ENCODE assay signal across 15 mouse cellular contexts in genomic region chr10:80625764-80626163, GRCm38 (mm10). TPM values are rescaled to one million over a fixed set of nuclear protein-coding genes. Genes with fewer than 3 reads are reported as not detected.
A peak's percentile ranks its signal among the peaks of the same experiment; 100 is the strongest.
DNase-seq lines count a peak whose midpoint lies in the region; ATAC-seq and TF ChIP-seq lines count a peak whose summit lies in the region.
"Had no signal": no experiment of that assay in that cellular context is flagged by ENCODE, and none has a peak within 500 bp of the region (broad histone marks: within the 10 kb centered on the region; RNA-seq: fewer than 3 reads in every experiment).

No protein-coding gene starts in this region.

- H3K4me1 ChIP-seq in heart, embryonic 10.5 days = peaks cover 81% of the 10 kb centered on the region
- peaks cover 36% of the 10 kb centered on the region for H3K4me1 ChIP-seq in kidney, postnatal 0 days (replicated peaks; ENCODE audit: insufficient read depth, low read length)
- no peaks in the 10 kb centered on the region; the same call in 1 of the 2 replicates for H3K4me1 ChIP-seq in intestine, postnatal 0 days (replicated peaks; ENCODE audit: control insufficient read depth, insufficient read depth, low read length)
- peaks cover 52% of the 10 kb centered on the region for H3K4me1 ChIP-seq in liver, postnatal 0 days (ENCODE audit: insufficient read depth)

- no peak overlapping the region for H3K4me3 ChIP-seq in heart, embryonic 10.5 days
- no peak overlapping the region for H3K4me3 ChIP-seq in kidney, postnatal 0 days (replicated peaks; ENCODE audit: low read depth, low read length)
- no peak overlapping the region for H3K4me3 ChIP-seq in intestine, postnatal 0 days (ENCODE audit: low read depth, low read length)
- no peak overlapping the region for H3K4me3 ChIP-seq in liver, postnatal 0 days (ENCODE audit: low read depth, low read length)
- H3K4me3 ChIP-seq: neural tube, embryonic 12.5 days had no signal

- DNase-seq in heart, embryonic 10.5 days (ENCODE audit: low spot score) = no peak
- DNase-seq in heart, adult 8-10 months (ENCODE audit: low spot score) = no peak
- no peak for DNase-seq in kidney, postnatal 0 days (ENCODE audit: low spot score)
- no peak for DNase-seq in kidney, postnatal 25 days
- no peak for DNase-seq in liver, postnatal 0 days
- no peak for DNase-seq in layer of hippocampus, postnatal 14 days (ENCODE audit: low spot score in 2 of 2)
- DNase-seq: adrenal gland, postnatal 10 days; B cell, adult 2 months; cerebellum, adult 11 months; cerebellum, postnatal 14 days; heart, postnatal 36 days; kidney, postnatal 14 days had no signal

- 0 out of 2 replicates have a peak overlapping the region, but pooled peaks have one; percentile 3 for H3K4me2 ChIP-seq in kidney, postnatal 0 days (ENCODE audit: low read length)
- H3K4me2 ChIP-seq in intestine, postnatal 0 days (replicated peaks; ENCODE audit: low read depth) = 0 out of 2 replicates have a peak overlapping the region, but pooled peaks have one; percentile 6
- H3K4me2 ChIP-seq in liver, postnatal 0 days (ENCODE audit: low read depth, low read length) = no peak overlapping the region

- H3K27ac ChIP-seq in heart, embryonic 10.5 days = 0 out of 2 replicates have a peak overlapping the region, but pooled peaks have one; percentile 17
- H3K27ac ChIP-seq in kidney, postnatal 0 days = peak overlapping the region; percentile 42; the same call in 1 of the 2 replicates
- H3K27ac ChIP-seq in intestine, postnatal 0 days (ENCODE audit: low read depth, low read length) = peak overlapping the region; percentile 83
- H3K27ac ChIP-seq in liver, postnatal 0 days (ENCODE audit: low read depth) = peak overlapping the region; percentile 58
- H3K27ac ChIP-seq: neural tube, embryonic 12.5 days had no signal

- no peak for ATAC-seq in kidney, postnatal 0 days (replicated peaks; ENCODE audit: low FRiP score, low read depth)
- ATAC-seq in intestine, postnatal 0 days = no peak
- no peak for ATAC-seq in liver, postnatal 0 days
- ATAC-seq: inflammation-experienced regulatory T-cells, adult 6 months had no signal

- no peak for TF ChIP-seq CTCF in kidney, postnatal 0 days (IDR thresholded peaks at IDR 0.05; ENCODE audit: low read depth)
- no peak for TF ChIP-seq CTCF in intestine, postnatal 0 days (IDR thresholded peaks at IDR 0.05; ENCODE audit: low read depth)
- TF ChIP-seq CTCF in liver, postnatal 0 days (IDR thresholded peaks at IDR 0.05; ENCODE audit: low read depth) = no peak

- 0 out of 2 replicates have a peak overlapping the region, but pooled peaks have one; percentile 19 for H3K9ac ChIP-seq in kidney, postnatal 0 days (ENCODE audit: low read depth, low read length)
- H3K9ac ChIP-seq in intestine, postnatal 0 days (ENCODE audit: low read depth, low read length) = no peak overlapping the region
- H3K9ac ChIP-seq in liver, postnatal 0 days (replicated peaks) = 0 out of 2 replicates have a peak overlapping the region, but pooled peaks have one; percentile 1
- H3K9ac ChIP-seq: neural tube, embryonic 12.5 days had no signal

- no peak for TF ChIP-seq EP300 in liver, postnatal 0 days (IDR thresholded peaks at IDR 0.05; ENCODE audit: low read depth)

- H3K27me3 ChIP-seq in heart, embryonic 10.5 days (ENCODE audit: insufficient read depth, poor library complexity, severe bottlenecking) = no peaks in the 10 kb centered on the region
- no peaks in the 10 kb centered on the region for H3K27me3 ChIP-seq in kidney, postnatal 0 days (ENCODE audit: insufficient read depth, low read length)
- H3K27me3 ChIP-seq in intestine, postnatal 0 days (replicated peaks; ENCODE audit: control insufficient read depth, insufficient read depth, low read length) = no peaks in the 10 kb centered on the region
- H3K27me3 ChIP-seq in liver, postnatal 0 days (ENCODE audit: insufficient read depth, low read length) = no peaks in the 10 kb centered on the region
- H3K27me3 ChIP-seq: neural tube, embryonic 12.5 days had no signal

- WGBS in heart, embryonic 10.5 days = 85% methylated on average over 4 of the region's 4 CpGs
- WGBS in kidney, postnatal 0 days = 76% methylated on average over 4 of the region's 4 CpGs
- WGBS in intestine, postnatal 0 days = 59% methylated on average over 4 of the region's 4 CpGs
- WGBS in liver, postnatal 0 days (ENCODE audit: insufficient replicate concordance) = 87% methylated on average over 4 of the region's 4 CpGs

- H3K9me3 ChIP-seq in heart, embryonic 10.5 days = no peaks in the 10 kb centered on the region
- H3K9me3 ChIP-seq in kidney, postnatal 0 days (replicated peaks; ENCODE audit: low read length) = no peaks in the 10 kb centered on the region
- H3K9me3 ChIP-seq in intestine, postnatal 0 days (ENCODE audit: control insufficient read depth) = no peaks in the 10 kb centered on the region
- no peaks in the 10 kb centered on the region for H3K9me3 ChIP-seq in liver, postnatal 0 days (ENCODE audit: low read length)
- H3K9me3 ChIP-seq: neural tube, embryonic 12.5 days had no signal

- peaks cover 14% of the 10 kb centered on the region for H3K36me3 ChIP-seq in heart, embryonic 10.5 days
- peaks cover 3% of the 10 kb centered on the region; the same call in 1 of the 2 replicates for H3K36me3 ChIP-seq in kidney, postnatal 0 days (ENCODE audit: insufficient read depth, low read length)
- peaks cover 9% of the 10 kb centered on the region; the same call in 1 of the 2 replicates for H3K36me3 ChIP-seq in intestine, postnatal 0 days (ENCODE audit: control insufficient read depth, insufficient read depth)
- H3K36me3 ChIP-seq in liver, postnatal 0 days (replicated peaks; ENCODE audit: insufficient read depth, low read length) = no peaks in the 10 kb centered on the region
- H3K36me3 ChIP-seq: neural tube, embryonic 12.5 days had no signal

RNA-seq across cellular contexts. Expression of gene Csnk1g2, which starts 3.1 kb away (rescaled TPM):
- 110 and 150 TPM in 2 replicates for polyA plus RNA-seq in heart, embryonic 10.5 days (2016; fragmentation: Nextera tagmentation; extraction: Ambion mirVana)
- total RNA-seq in heart, adult 8-10 months (2022) = 100 to 1,000 TPM; 119 to 132 (median 122) TPM
- polyA plus RNA-seq in kidney, postnatal 0 days (2015; fragmentation: Nextera tagmentation; extraction: Ambion mirVana) = 137 and 139 TPM in 2 replicates
- polyA plus RNA-seq in intestine, postnatal 0 days (2015; fragmentation: Nextera tagmentation; extraction: Ambion mirVana) = 97.5 and 99.2 TPM in 2 replicates
- polyA plus RNA-seq in liver, postnatal 0 days (2015; fragmentation: Nextera tagmentation; extraction: Ambion mirVana) = 41.4 and 45.8 TPM in 2 replicates
- total RNA-seq in layer of hippocampus, postnatal 14 days (2021) = 100 to 1,000 TPM; 176 to 180 TPM

RNA-seq across cellular contexts. Expression of gene Gm49322, which starts 19.9 kb away (rescaled TPM):
- polyA plus RNA-seq in heart, embryonic 10.5 days (2016; fragmentation: Nextera tagmentation; extraction: Ambion mirVana) = 3.1 and 3.5 TPM in 2 replicates
- under 1 TPM; 0.17 to 0.57 (median 0.30) TPM for total RNA-seq in heart, adult 8-10 months (2022)
- 1.4 TPM in 2 replicates for polyA plus RNA-seq in kidney, postnatal 0 days (2015; fragmentation: Nextera tagmentation; extraction: Ambion mirVana)
- polyA plus RNA-seq in intestine, postnatal 0 days (2015; fragmentation: Nextera tagmentation; extraction: Ambion mirVana) = 2.3 and 2.6 TPM in 2 replicates
- 0.20 and 0.52 TPM in 2 replicates for polyA plus RNA-seq in liver, postnatal 0 days (2015; fragmentation: Nextera tagmentation; extraction: Ambion mirVana)
- 1 to 10 TPM; 2.5 to 2.8 TPM for total RNA-seq in layer of hippocampus, postnatal 14 days (2021)

RNA-seq across cellular contexts. Expression of gene Adat3, which starts 23.1 kb away (rescaled TPM):
- 5.8 and 9.3 TPM in 2 replicates for polyA plus RNA-seq in heart, embryonic 10.5 days (2016; fragmentation: Nextera tagmentation; extraction: Ambion mirVana)
- under 1 TPM; 0.44 to 0.81 (median 0.73) TPM for total RNA-seq in heart, adult 8-10 months (2022)
- polyA plus RNA-seq in kidney, postnatal 0 days (2015; fragmentation: Nextera tagmentation; extraction: Ambion mirVana) = 5.0 and 6.1 TPM in 2 replicates
- polyA plus RNA-seq in intestine, postnatal 0 days (2015; fragmentation: Nextera tagmentation; extraction: Ambion mirVana) = 5.4 and 6.6 TPM in 2 replicates
- polyA plus RNA-seq in liver, postnatal 0 days (2015; fragmentation: Nextera tagmentation; extraction: Ambion mirVana) = 2.1 and 2.6 TPM in 2 replicates
- 1 to 10 TPM; 2.3 to 2.8 TPM for total RNA-seq in layer of hippocampus, postnatal 14 days (2021)

RNA-seq across cellular contexts. Expression of gene Scamp4, which starts 23.1 kb away (rescaled TPM):
- polyA plus RNA-seq in heart, embryonic 10.5 days (2016; fragmentation: Nextera tagmentation; extraction: Ambion mirVana) = 97.4 and 97.9 TPM in 2 replicates
- total RNA-seq in heart, adult 8-10 months (2022) = 10 to 100 TPM; 20.0 to 25.2 (median 21.9) TPM
- polyA plus RNA-seq in kidney, postnatal 0 days (2015; fragmentation: Nextera tagmentation; extraction: Ambion mirVana) = 80.7 and 87.2 TPM in 2 replicates
- polyA plus RNA-seq in intestine, postnatal 0 days (2015; fragmentation: Nextera tagmentation; extraction: Ambion mirVana) = 86.5 and 88.5 TPM in 2 replicates
- polyA plus RNA-seq in liver, postnatal 0 days (2015; fragmentation: Nextera tagmentation; extraction: Ambion mirVana) = 27.5 and 29.2 TPM in 2 replicates
- 10 to 100 TPM; 38.5 to 40.7 TPM for total RNA-seq in layer of hippocampus, postnatal 14 days (2021)

RNA-seq across cellular contexts. Expression of gene Btbd2, which starts 31.1 kb away (rescaled TPM):
- 59.0 and 69.9 TPM in 2 replicates for polyA plus RNA-seq in heart, embryonic 10.5 days (2016; fragmentation: Nextera tagmentation; extraction: Ambion mirVana)
- total RNA-seq in heart, adult 8-10 months (2022) = 10 to 100 TPM; 44.0 to 52.5 (median 48.5) TPM
- polyA plus RNA-seq in kidney, postnatal 0 days (2015; fragmentation: Nextera tagmentation; extraction: Ambion mirVana) = 62.7 and 64.5 TPM in 2 replicates
- polyA plus RNA-seq in intestine, postnatal 0 days (2015; fragmentation: Nextera tagmentation; extraction: Ambion mirVana) = 21.5 and 23.5 TPM in 2 replicates
- polyA plus RNA-seq in liver, postnatal 0 days (2015; fragmentation: Nextera tagmentation; extraction: Ambion mirVana) = 10.7 and 11.5 TPM in 2 replicates
- total RNA-seq in layer of hippocampus, postnatal 14 days (2021) = 10 to 100 TPM; 90.2 to 94.4 TPM

Comparison
In these comparisons a context has a peak if more than half of its experiments do, and no peak if none do; other contexts are left out.
1. H3K27ac ChIP-seq: peak in every context shown above with its lines; median percentile 83 in intestine, postnatal 0 days; 58 in liver, postnatal 0 days; 42 in kidney, postnatal 0 days; 17 in heart, embryonic 10.5 days.